Mouse (Mus musculus) erythroid progenitor cell, adult 5-6 weeks (primary cell): ENCODE data around the gene Krt17. TPM values are rescaled to one million over a fixed set of nuclear protein-coding genes. Genes with fewer than 3 reads are reported as not detected.
"Not testable (repeated sequence)": the region's sequence is repeated elsewhere in the genome, so short reads cannot be mapped to it uniquely, and the experiment has no call there.

Experiments used
- ATAC-seq: replicated peaks from 2 replicates; pipeline ENCODE4 v1.8.0; 2016; ENCODE audit warnings: moderate number of reproducible peaks, mild to moderate bottlenecking, moderate TSS enrichment, inconsistent platforms; ENCODE audit not compliant: poor library complexity, low FRiP score, severe bottlenecking
- total RNA-seq, 2 experiments: library from RNA; stranded (forward) in 1 of 2; stranded (reverse) in 1 of 2; fragments of 150-400 nt in 1 of 2; fragments of 186-747, 209-891 nt in 1 of 2; gene quantifications; 2 replicates each; pipeline versions ENCODE4 v1.2.3 to v1.2.4; 2015 to 2017; ENCODE audit warnings: low replicate concordance in 2 of 2

Gene Krt17
- total RNA-seq, 2 experiments from 2014 or later: not detected

GRCm38 (mm10) chr11:100269821-100270332, 9.0 kb upstream of the Krt17 start, which contains the start of gene Krt42:
Gene Krt42, minus strand, starts transcription at chr11:100269871.
- ATAC-seq: no peak

GRCm38 (mm10) chr11:100262058-100262980, 1.5 kb upstream of the Krt17 start:
- no peak for ATAC-seq

- no peak for ATAC-seq
Measured at GRCm38 (mm10) chr11:100261235-100261605, 391 bp upstream of the Krt17 start.

GRCm38 (mm10) chr11:100259079-100259478, 1.8 kb downstream of the Krt17 start:
- ATAC-seq: no peak

- ATAC-seq: no peak
Measured at GRCm38 (mm10) chr11:100257967-100258366, 2.9 kb downstream of the Krt17 start.

- ATAC-seq: no peak
Measured at GRCm38 (mm10) chr11:100255514-100255913, 5.3 kb downstream of the Krt17 start.

GRCm38 (mm10) chr11:100254360-100255090, 6.3 kb downstream of the Krt17 start:
- no peak for ATAC-seq

GRCm38 (mm10) chr11:100248852-100249465, 11.9 kb downstream of the Krt17 start, which contains the start of gene Krt16:
Gene Krt16, minus strand, starts transcription at chr11:100248902.
- no peak for ATAC-seq

- ATAC-seq: not testable (repeated sequence)
Measured at GRCm38 (mm10) chr11:100246471-100246870, 14.4 kb downstream of the Krt17 start.

- not testable (repeated sequence) for ATAC-seq
Measured at GRCm38 (mm10) chr11:100240272-100240671, 20.6 kb downstream of the Krt17 start.

GRCm38 (mm10) chr11:100221741-100222140, 39.1 kb downstream of the Krt17 start:
- no peak for ATAC-seq

GRCm38 (mm10) chr11:100219304-100219703, 41.5 kb downstream of the Krt17 start:
- no peak for ATAC-seq

- ATAC-seq: no peak
Measured at GRCm38 (mm10) chr11:100208542-100208941, 52.3 kb downstream of the Krt17 start.

- ATAC-seq: no peak
Measured at GRCm38 (mm10) chr11:100207498-100207897, 53.3 kb downstream of the Krt17 start, which contains the start of gene Krt14. Gene Krt14, minus strand, starts transcription at chr11:100207548.

Other genes starting within 250 kb of the Krt17 start
- not detected in 2 replicates for gene Krt33a, start 244.8 kb downstream of the Krt17 start, total RNA-seq (2015; ENCODE audit: low replicate concordance)
- not detected in 2 replicates for gene Krt33a, start 244.8 kb downstream of the Krt17 start, total RNA-seq (2017; ENCODE audit: low replicate concordance)
- gene Krt33b, start 231.2 kb downstream of the Krt17 start, total RNA-seq (2015; ENCODE audit: low replicate concordance): not detected in 2 replicates
- gene Krt33b, start 231.2 kb downstream of the Krt17 start, total RNA-seq (2017; ENCODE audit: low replicate concordance): not detected in 2 replicates
- not detected in 2 replicates for gene Krt34, start 219.5 kb downstream of the Krt17 start, total RNA-seq (2015; ENCODE audit: low replicate concordance)
- not detected in 2 replicates for gene Krt34, start 219.5 kb downstream of the Krt17 start, total RNA-seq (2017; ENCODE audit: low replicate concordance)
- not detected in 2 replicates for gene Krt31, start 210.5 kb downstream of the Krt17 start, total RNA-seq (2015; ENCODE audit: low replicate concordance)
- not detected in 2 replicates for gene Krt31, start 210.5 kb downstream of the Krt17 start, total RNA-seq (2017; ENCODE audit: low replicate concordance)
- not detected in 2 replicates for gene Krt32, start 172.8 kb downstream of the Krt17 start, total RNA-seq (2015; ENCODE audit: low replicate concordance)
- not detected in 2 replicates for gene Krt32, start 172.8 kb downstream of the Krt17 start, total RNA-seq (2017; ENCODE audit: low replicate concordance)
- not detected in 2 replicates for gene Krt35, start 164.8 kb downstream of the Krt17 start, total RNA-seq (2015; ENCODE audit: low replicate concordance)
- gene Krt35, start 164.8 kb downstream of the Krt17 start, total RNA-seq (2017; ENCODE audit: low replicate concordance): not detected in 2 replicates
- not detected in 2 replicates for gene Krt36, start 155.4 kb downstream of the Krt17 start, total RNA-seq (2015; ENCODE audit: low replicate concordance)
- gene Krt36, start 155.4 kb downstream of the Krt17 start, total RNA-seq (2017; ENCODE audit: low replicate concordance): not detected in 2 replicates
- not detected in 2 replicates for gene Krt13, start 139.5 kb downstream of the Krt17 start, total RNA-seq (2015; ENCODE audit: low replicate concordance)
- gene Krt13, start 139.5 kb downstream of the Krt17 start, total RNA-seq (2017; ENCODE audit: low replicate concordance): not detected in 2 replicates
- gene Krt15, start 125.1 kb downstream of the Krt17 start, total RNA-seq (2015; ENCODE audit: low replicate concordance): not detected in 2 replicates
- gene Krt15, start 125.1 kb downstream of the Krt17 start, total RNA-seq (2017; ENCODE audit: low replicate concordance): not detected in 2 replicates
- not detected in 2 replicates for gene Krt19, start 112.4 kb downstream of the Krt17 start, total RNA-seq (2015; ENCODE audit: low replicate concordance)
- not detected in 2 replicates for gene Krt19, start 112.4 kb downstream of the Krt17 start, total RNA-seq (2017; ENCODE audit: low replicate concordance)
- gene Krt9, start 67.8 kb downstream of the Krt17 start, total RNA-seq (2015; ENCODE audit: low replicate concordance): not detected in 2 replicates
- not detected in 2 replicates for gene Krt9, start 67.8 kb downstream of the Krt17 start, total RNA-seq (2017; ENCODE audit: low replicate concordance)
- gene Krt14, start 53.5 kb downstream of the Krt17 start, total RNA-seq (2015; ENCODE audit: low replicate concordance): not detected in 2 replicates
- not detected in 2 replicates for gene Krt14, start 53.5 kb downstream of the Krt17 start, total RNA-seq (2017; ENCODE audit: low replicate concordance)
- gene Krt16, start 12.1 kb downstream of the Krt17 start, total RNA-seq (2015; ENCODE audit: low replicate concordance): not detected in 2 replicates
- not detected in 2 replicates for gene Krt16, start 12.1 kb downstream of the Krt17 start, total RNA-seq (2017; ENCODE audit: low replicate concordance)
- not detected in 2 replicates for gene Krt42, start 8.8 kb upstream of the Krt17 start, total RNA-seq (2015; ENCODE audit: low replicate concordance)
- gene Krt42, start 8.8 kb upstream of the Krt17 start, total RNA-seq (2017; ENCODE audit: low replicate concordance): not detected in 2 replicates
- 1,616 and 1,886 TPM in 2 replicates for gene Eif1, start 58.9 kb upstream of the Krt17 start, total RNA-seq (2015; ENCODE audit: low replicate concordance)
- 389 and 952 TPM in 2 replicates for gene Eif1, start 58.9 kb upstream of the Krt17 start, total RNA-seq (2017; ENCODE audit: low replicate concordance)
- not detected in 2 replicates for gene Gast, start 73.4 kb upstream of the Krt17 start, total RNA-seq (2015; ENCODE audit: low replicate concordance)
- gene Gast, start 73.4 kb upstream of the Krt17 start, total RNA-seq (2017; ENCODE audit: low replicate concordance): not detected in 2 replicates
- gene Hap1, start 95.1 kb upstream of the Krt17 start, total RNA-seq (2015; ENCODE audit: low replicate concordance): not detected in 2 replicates
- gene Hap1, start 95.1 kb upstream of the Krt17 start, total RNA-seq (2017; ENCODE audit: low replicate concordance): 0.13 TPM in 1 of 2 replicates, not detected in the other
- gene Jup, start 136.7 kb upstream of the Krt17 start, total RNA-seq (2015; ENCODE audit: low replicate concordance): 7.2 and 10.1 TPM in 2 replicates
- 1.9 and 5.5 TPM in 2 replicates for gene Jup, start 136.7 kb upstream of the Krt17 start, total RNA-seq (2017; ENCODE audit: low replicate concordance)
- gene P3h4, start 153.8 kb upstream of the Krt17 start, total RNA-seq (2015; ENCODE audit: low replicate concordance): not detected in 2 replicates
- not detected in 2 replicates for gene P3h4, start 153.8 kb upstream of the Krt17 start, total RNA-seq (2017; ENCODE audit: low replicate concordance)
- not detected in 2 replicates for gene Fkbp10, start 154.7 kb upstream of the Krt17 start, total RNA-seq (2015; ENCODE audit: low replicate concordance)
- not detected in 2 replicates for gene Fkbp10, start 154.7 kb upstream of the Krt17 start, total RNA-seq (2017; ENCODE audit: low replicate concordance)
- 2.5 TPM in 2 replicates for gene Nt5c3b, start 180.8 kb upstream of the Krt17 start, total RNA-seq (2015; ENCODE audit: low replicate concordance)
- 0.26 TPM in 1 of 2 replicates, not detected in the other for gene Nt5c3b, start 180.8 kb upstream of the Krt17 start, total RNA-seq (2017; ENCODE audit: low replicate concordance)
- not detected in 2 replicates for gene Klhl10, start 180.9 kb upstream of the Krt17 start, total RNA-seq (2015; ENCODE audit: low replicate concordance)
- not detected in 2 replicates for gene Klhl10, start 180.9 kb upstream of the Krt17 start, total RNA-seq (2017; ENCODE audit: low replicate concordance)
- 2.5 and 5.0 TPM in 2 replicates for gene Klhl11, start 211.7 kb upstream of the Krt17 start, total RNA-seq (2015; ENCODE audit: low replicate concordance)
- 12.1 and 15.7 TPM in 2 replicates for gene Klhl11, start 211.7 kb upstream of the Krt17 start, total RNA-seq (2017; ENCODE audit: low replicate concordance)